Mouse (Mus musculus) cerebellum, adult 18-20 months (tissue): ENCODE data around the gene 0610040J01Rik.

Experiments used
- DNase-seq, 2 experiments: peaks; one replicate each; pipeline ENCODE4 v3.0.0; 2021

Gene 0610040J01Rik

DNA sequence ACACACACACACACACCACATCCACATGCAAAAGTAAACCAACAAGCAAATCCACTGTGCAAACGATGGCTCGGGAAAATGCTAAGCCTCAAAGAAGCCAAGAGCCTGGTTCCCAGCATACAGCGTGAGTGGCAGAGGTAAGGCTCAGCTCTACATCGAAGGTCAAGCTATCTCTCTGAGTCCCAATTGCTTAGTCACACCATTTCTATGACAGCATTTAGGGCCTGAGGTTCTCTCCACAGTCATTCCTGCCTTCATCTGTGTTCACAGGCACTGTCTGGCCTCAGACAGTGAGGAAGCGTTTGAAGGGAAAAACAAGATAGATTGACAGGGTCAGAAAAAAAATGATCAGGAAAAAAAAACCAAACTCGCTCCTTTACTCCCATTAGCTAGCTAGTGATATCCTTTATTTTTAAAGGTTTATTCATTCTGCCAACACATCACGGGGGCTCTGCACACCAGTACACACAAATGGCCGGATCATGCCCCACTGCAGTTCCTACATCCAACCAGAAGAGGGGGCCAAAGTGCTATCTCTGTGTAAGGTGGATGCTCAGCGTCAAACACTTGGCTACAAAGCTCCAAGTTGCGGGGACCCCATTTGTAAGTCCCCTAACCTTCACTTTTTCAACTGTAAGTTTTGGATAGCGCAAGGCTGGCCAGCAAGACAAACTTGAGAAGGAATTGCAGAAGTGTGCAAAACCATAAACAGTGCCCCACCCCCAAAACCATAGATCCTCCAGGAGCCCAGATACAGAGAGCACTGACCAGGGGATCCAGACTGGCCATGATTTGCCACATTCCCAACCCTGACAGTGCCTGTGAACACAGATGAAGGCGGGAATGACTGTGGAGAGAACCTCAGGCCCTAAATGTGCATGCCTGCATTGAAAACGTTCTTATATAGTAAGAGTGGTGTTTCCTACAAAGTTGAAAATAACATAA, 94.3 kb downstream of the 0610040J01Rik start:
- peak; percentile 80 to 90 for DNase-seq

DNA sequence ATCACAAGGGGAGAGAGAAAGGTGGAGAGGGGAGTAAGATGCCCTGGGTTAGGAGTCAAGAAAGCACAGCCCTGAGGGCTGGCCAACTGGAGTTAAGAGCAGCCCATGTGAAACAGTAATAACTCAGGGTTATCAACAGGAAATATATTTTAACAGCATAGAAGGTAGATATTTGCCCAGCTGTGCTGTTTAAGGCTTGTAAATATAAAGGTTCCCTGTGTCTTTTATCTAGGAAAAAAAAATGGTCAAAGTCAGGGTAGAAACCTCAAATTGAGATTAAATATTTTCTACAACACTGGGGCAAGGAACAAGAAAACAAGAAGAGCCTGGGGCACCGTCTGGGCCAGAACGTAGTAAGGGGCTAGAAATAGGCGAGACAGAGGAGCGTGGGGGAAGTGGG, 95.3 kb downstream of the 0610040J01Rik start:
- no peak for DNase-seq

GRCm38 (mm10) chr5:63910171-63910960, 98.2 kb downstream of the 0610040J01Rik start:
- no peak for DNase-seq

DNA sequence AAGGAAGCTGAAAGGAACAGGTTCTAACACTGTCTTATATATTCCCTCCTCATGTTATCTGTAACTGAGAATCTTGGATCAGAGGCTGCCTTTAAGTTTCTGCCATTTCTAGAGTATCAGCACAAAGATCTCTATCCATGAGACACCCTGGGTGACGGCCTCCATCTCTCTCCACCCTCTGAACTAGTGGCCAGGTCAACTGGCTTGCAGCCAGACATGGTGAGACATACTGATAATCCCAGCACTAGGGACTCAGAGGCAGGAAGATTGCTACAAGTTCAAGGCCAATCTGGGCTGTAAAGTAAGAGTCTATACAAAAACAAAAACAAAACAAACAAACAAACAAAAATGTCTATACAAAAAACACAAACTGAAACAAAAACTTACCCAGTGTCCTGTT, 102.7 kb downstream of the 0610040J01Rik start:
- DNase-seq, result no peak

- peak in 1 of 2 experiments; percentile 51 for DNase-seq
These were observed 104.4 kb downstream of the 0610040J01Rik start for GRCm38 (mm10) chr5:63916457-63917139.

DNA sequence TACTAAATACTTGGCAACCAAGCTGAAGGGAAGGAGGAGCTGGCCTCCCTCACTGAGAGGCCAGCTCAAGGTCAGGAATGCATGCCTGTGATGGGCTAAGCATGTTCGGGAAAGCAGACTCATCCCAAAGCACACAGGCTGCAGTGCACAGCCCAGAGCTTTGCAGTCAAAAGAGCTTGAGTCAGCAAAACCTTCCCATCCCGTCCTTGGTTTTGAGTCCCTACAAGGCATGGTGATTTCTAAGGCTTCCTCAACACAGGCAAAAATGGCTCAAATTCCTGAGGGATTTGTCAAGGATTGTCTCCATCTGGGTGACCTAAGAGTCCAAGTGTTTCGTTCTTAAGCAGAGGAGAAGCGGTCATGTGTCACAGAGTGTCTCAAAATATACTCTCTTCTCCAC, 106.0 kb downstream of the 0610040J01Rik start:
- DNase-seq, result no peak

DNA sequence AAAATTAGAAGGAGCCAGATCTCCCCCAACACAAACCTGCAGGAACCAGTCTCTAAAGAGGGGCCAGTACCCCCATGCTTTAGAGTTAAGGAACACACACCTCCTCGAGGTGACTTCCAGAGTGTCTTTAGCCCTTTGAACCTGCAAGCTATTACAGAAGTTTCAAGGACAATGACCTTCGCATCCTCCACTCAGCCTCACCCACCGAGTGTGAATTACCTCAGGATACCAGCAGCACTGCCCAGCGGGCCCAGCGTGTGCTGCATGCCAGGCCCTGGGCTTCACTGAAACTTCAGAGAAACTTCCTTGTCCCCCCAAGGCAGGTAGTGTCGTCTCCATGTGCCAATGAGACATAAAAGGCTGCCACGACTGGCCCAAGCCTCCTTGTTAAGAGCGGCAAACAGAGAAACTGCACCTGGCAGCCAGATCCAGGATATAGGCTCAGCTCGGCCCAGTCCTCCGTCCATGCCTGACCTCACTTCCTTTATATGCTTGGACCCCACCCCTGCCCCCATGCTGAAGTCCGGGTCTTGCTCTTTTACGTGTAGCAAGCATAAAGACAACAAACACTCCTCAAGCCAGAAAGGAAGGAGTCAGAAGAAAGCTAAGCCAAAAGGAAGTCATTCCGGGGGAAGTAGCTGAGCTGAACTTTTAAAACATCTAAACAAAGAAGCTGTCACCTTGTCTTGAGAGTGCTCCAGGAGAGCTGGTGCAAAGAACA, 111.3 kb downstream of the 0610040J01Rik start:
- no peak for DNase-seq

GRCm38 (mm10) chr5:63925035-63925628, 113.0 kb downstream of the 0610040J01Rik start:
- no peak for DNase-seq

GRCm38 (mm10) chr5:63930824-63931358, 118.7 kb downstream of the 0610040J01Rik start:
- no peak for DNase-seq

DNA sequence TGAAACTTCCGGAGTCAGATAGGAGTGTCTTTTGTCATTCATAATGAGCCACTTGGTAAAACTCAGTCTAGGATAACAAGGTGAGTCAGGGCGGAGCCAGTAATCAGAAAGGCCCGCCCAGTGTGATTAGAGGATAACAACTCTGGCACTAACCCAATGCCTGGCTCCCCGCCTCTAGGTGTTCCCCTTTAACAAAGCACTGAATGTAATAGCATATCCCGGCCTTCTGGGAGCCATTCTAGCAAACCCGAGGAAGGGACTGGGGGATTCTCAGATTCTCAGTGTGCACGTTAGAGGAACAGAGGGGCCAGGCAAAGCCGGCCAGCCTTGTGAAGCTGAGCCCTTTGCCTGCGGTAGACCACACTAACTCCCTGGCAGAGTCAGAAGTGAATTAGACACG, 120.7 kb downstream of the 0610040J01Rik start:
- no peak for DNase-seq

GRCm38 (mm10) chr5:63935581-63935980, 123.4 kb downstream of the 0610040J01Rik start:
- no peak for DNase-seq

DNA sequence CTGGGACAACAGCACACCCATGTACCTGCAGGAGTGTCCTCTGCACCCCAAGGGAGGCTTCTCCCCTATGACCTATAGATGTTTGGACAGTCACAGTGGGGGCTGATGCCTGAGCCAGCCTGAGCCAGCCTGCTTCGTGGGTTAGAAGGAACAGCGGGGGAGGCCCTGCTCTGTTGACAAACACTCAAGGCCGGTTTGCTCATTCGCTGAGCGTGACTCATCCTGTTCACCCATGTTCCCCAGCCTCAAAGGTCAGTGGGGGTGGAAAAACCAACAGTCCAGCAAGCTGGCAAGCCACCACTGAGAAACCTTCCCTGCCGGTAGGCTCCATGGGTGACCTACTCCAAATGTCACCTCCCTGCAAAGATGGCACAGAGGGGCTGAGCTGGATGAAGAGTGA, 124.6 kb downstream of the 0610040J01Rik start:
- DNase-seq, result peak; percentile 62 to 72

DNA sequence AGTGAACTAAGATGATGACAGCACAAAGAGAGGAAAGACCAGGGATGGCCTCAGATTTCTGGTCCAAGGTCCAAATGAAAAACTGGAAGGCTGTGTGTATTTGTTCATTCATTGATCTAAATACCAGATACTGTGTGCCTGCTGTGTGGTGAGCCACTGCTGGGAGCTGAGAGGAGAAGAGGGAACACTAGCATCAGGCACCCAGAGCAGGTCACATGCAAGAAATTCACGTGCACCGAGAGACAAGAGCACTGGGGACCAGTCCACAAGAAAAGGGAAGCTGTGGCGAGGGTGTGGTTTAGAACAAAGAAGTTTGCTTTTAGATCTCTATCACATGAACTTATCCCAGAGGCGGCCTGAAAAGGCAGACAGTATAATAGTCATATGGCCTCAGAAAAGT, 126.4 kb downstream of the 0610040J01Rik start:
- no peak for DNase-seq

GRCm38 (mm10) chr5:63941891-63942290, 129.7 kb downstream of the 0610040J01Rik start:
- DNase-seq, result no peak

- DNase-seq, result no peak
These were observed 131.1 kb downstream of the 0610040J01Rik start for GRCm38 (mm10) chr5:63943291-63943690.

DNA sequence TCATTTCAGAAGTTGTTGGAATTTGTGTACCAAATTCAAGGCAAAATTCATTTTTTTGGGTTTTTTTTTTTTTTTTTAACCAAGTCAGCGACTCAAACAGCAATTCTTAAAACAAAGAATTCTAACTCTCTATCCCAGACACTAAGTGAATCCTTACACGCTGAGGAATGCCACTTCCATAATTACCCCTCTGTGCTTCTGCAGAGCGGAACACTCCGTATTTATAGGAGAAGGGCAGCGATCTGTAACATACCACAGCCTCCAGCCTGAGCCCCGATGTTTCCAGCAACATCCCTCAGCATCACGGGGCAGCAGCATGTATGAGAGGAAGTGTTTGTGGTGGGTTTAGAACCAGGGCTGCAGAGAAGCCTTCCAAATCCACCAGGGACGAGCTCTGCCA, 135.4 kb downstream of the 0610040J01Rik start:
- no peak for DNase-seq

DNA sequence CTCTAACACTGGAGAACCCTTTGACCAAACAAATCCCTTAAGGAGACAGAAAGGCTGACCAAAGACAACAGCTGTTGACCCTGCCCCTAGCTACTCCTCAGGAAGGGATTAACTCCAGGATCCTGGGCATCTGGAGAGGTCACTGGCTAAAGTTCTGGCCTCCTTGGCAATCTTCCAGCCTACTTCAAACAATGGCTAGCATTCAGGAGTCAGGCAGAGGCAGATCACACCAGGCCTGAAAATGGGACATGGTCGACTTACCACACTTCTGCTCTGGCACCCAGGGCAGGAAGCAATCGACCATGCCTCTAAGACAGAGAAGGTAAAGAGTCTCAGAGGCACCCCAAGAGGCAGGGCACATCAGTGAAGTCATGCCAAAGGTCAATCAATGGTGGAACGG, 137.0 kb downstream of the 0610040J01Rik start:
- no peak for DNase-seq
